Mouse (Mus musculus) thymus, adult 2 months (tissue): ENCODE results near the gene Trim9. TPM values are rescaled to one million over a fixed set of nuclear protein-coding genes. Genes with fewer than 3 reads are reported as not detected.

Source experiments
- DNase-seq: peaks from one replicate; pipeline ENCODE4 v3.0.0; 2021
- H3K27ac ChIP-seq: fragments of 200-500 bp; 2 replicates; pipeline ENCODE4 v1.5.1; 2012; ENCODE audit warnings: low read length, control low read depth; ENCODE audit not compliant: control insufficient read depth, insufficient read depth
- H3K27me3 ChIP-seq: fragments of 200-500 bp; 2 replicates; pipeline ENCODE4 v1.6.1; 2012; ENCODE audit warnings: mild to moderate bottlenecking, low read length, moderate library complexity, mixed read lengths; ENCODE audit not compliant: control insufficient read depth, insufficient read depth
- H3K36me3 ChIP-seq: fragments of 200-500 bp; 2 replicates; pipeline ENCODE4 v1.6.1; 2012; ENCODE audit warnings: mild to moderate bottlenecking, low read length, moderate library complexity; ENCODE audit not compliant: control insufficient read depth, insufficient read depth
- H3K4me1 ChIP-seq: fragments of 200-500 bp; replicated peaks from 2 replicates; pipeline ENCODE4 v1.6.1; 2012; ENCODE audit warnings: low read length; ENCODE audit not compliant: control insufficient read depth, insufficient read depth
- H3K4me3 ChIP-seq: fragments of 200-500 bp; 2 replicates; pipeline ENCODE4 v1.5.1; 2012; ENCODE audit warnings: mild to moderate bottlenecking, low read length, control low read depth, moderate library complexity; ENCODE audit not compliant: control insufficient read depth, insufficient read depth
- CTCF ChIP-seq: fragments of 200-500 bp; IDR thresholded peaks from 2 replicates; pipeline ENCODE4 v1.5.1; 2012; ENCODE audit warnings: mild to moderate bottlenecking, control low read depth, low read length, moderate library complexity, borderline replicate concordance; ENCODE audit not compliant: control insufficient read depth, poor library complexity, insufficient read depth; ENCODE audit errors: extremely low read depth
- POLR2A ChIP-seq: fragments of 200-500 bp; IDR thresholded peaks from 2 replicates; pipeline ENCODE4 v1.6.1; 2012; ENCODE audit warnings: mild to moderate bottlenecking, low read length, control low read depth, moderate library complexity; ENCODE audit not compliant: control insufficient read depth, poor library complexity, insufficient read depth; ENCODE audit errors: extremely low read depth
- WGBS: fragments of 180-500 bp; shearing (Covaris S2); methylation state at CpG from one replicate; pipeline ENCODE4 v1.1.7; 2018; 5-methylcytosine and 5-hydroxymethylcytosine counted together
- polyA plus RNA-seq: library from polyadenylated mRNA; depleted of rRNA; stranded (reverse); fragments of >200 nt; gene quantifications from 2 replicates; pipeline ENCODE4 v1.2.3, GENCODE M21; 2012

Gene Trim9
- polyA plus RNA-seq, 1 experiment: 0.16 TPM

- H3K4me3 ChIP-seq: no peak overlapping the region
- WGBS: 78% methylated on average over 6 of the region's 6 CpGs
- no peak for DNase-seq
- peaks cover 17% of the 10 kb centered on the region; the same call in 1 of the 2 replicates for H3K27me3 ChIP-seq
- no peaks in the 10 kb centered on the region for H3K36me3 ChIP-seq
- TF ChIP-seq POLR2A (no peak), CTCF (no peak)
- H3K4me1 ChIP-seq: peaks cover 17% of the 10 kb centered on the region
- no peak overlapping the region for H3K27ac ChIP-seq
These were observed 2.4 kb upstream of the Trim9 start for GRCm38 (mm10) chr12:70349788-70350187.

GRCm38 (mm10) chr12:70348026-70348425 is 612 bp upstream of the Trim9 start:
- Histone ChIP-seq H3K4me3 (no peak overlapping the region), H3K4me1 (peaks cover 17% of the 10 kb centered on the region), H3K27me3 (peaks cover 17% of the 10 kb centered on the region; the same call in 1 of the 2 replicates), H3K36me3 (no peaks in the 10 kb centered on the region), H3K27ac (no peak overlapping the region)
- 27% methylated on average over 8 of the region's 8 CpGs for WGBS
- DNase-seq: no peak
- no peak for TF ChIP-seq POLR2A

GRCm38 (mm10) chr12:70346139-70347026 is 1.0 kb downstream of the Trim9 start:
- DNase-seq: peak; percentile 9
- H3K27me3 ChIP-seq: peaks cover 17% of the 10 kb centered on the region; the same call in 1 of the 2 replicates
- H3K36me3 ChIP-seq: no peaks in the 10 kb centered on the region
- WGBS: 4% methylated on average over 60 of the region's 60 CpGs
- no peak overlapping the region for H3K27ac ChIP-seq
- H3K4me3 ChIP-seq: peak overlapping the region; percentile 44; the same call in 1 of the 2 replicates
- peaks cover 17% of the 10 kb centered on the region for H3K4me1 ChIP-seq
- TF ChIP-seq POLR2A: no peak
- peak; percentile 35; the same call in 1 of the 2 replicates for TF ChIP-seq CTCF

- no peak for TF ChIP-seq POLR2A
- TF ChIP-seq CTCF: no peak
- WGBS: 42% methylated on average over 16 of the region's 16 CpGs
- H3K27me3 ChIP-seq: peaks cover 17% of the 10 kb centered on the region; the same call in 1 of the 2 replicates
- H3K4me1 ChIP-seq: peaks cover 17% of the 10 kb centered on the region
- H3K36me3 ChIP-seq: no peaks in the 10 kb centered on the region
- no peak for DNase-seq
- no peak overlapping the region for H3K4me3 ChIP-seq
- H3K27ac ChIP-seq: no peak overlapping the region
These were observed 1.8 kb downstream of the Trim9 start for GRCm38 (mm10) chr12:70345531-70346138.

- no peak overlapping the region for H3K4me3 ChIP-seq
- H3K27me3 ChIP-seq: no peaks in the 10 kb centered on the region
- WGBS: 83% methylated on average over 5 of the region's 5 CpGs
- DNase-seq: no peak
- H3K36me3 ChIP-seq: no peaks in the 10 kb centered on the region
- H3K27ac ChIP-seq: no peak overlapping the region
- TF ChIP-seq CTCF: no peak
- no peak for TF ChIP-seq POLR2A
- no peaks in the 10 kb centered on the region for H3K4me1 ChIP-seq
These were observed 12.2 kb downstream of the Trim9 start for GRCm38 (mm10) chr12:70335176-70335575.

- Histone ChIP-seq H3K27me3 (no peaks in the 10 kb centered on the region), H3K27ac (no peak overlapping the region), H3K4me1 (no peaks in the 10 kb centered on the region), H3K4me3 (no peak overlapping the region), H3K36me3 (no peaks in the 10 kb centered on the region)
- DNase-seq: no peak
- TF ChIP-seq POLR2A (no peak), CTCF (no peak)
- 97% methylated on average over 6 of the region's 6 CpGs for WGBS
These were observed 14.1 kb downstream of the Trim9 start for GRCm38 (mm10) chr12:70333253-70333805.

GRCm38 (mm10) chr12:70329059-70329458 is 18.4 kb downstream of the Trim9 start:
- DNase-seq: no peak
- TF ChIP-seq POLR2A: no peak
- no peak for TF ChIP-seq CTCF
- Histone ChIP-seq H3K4me1 (no peaks in the 10 kb centered on the region), H3K27me3 (no peaks in the 10 kb centered on the region), H3K36me3 (no peaks in the 10 kb centered on the region), H3K4me3 (no peak overlapping the region), H3K27ac (no peak overlapping the region)
- WGBS: 92% methylated on average over 3 of the region's 3 CpGs
